Mouse (Mus musculus): Measurements from ENCODE around the gene Bmpr1a. TPM values are rescaled to one million over a fixed set of nuclear protein-coding genes. Genes with fewer than 3 reads are reported as not detected.

Bmpr1a gene
- polyA plus RNA-seq, 1 experiment from 2014 or later: 48.9 TPM

DNA sequence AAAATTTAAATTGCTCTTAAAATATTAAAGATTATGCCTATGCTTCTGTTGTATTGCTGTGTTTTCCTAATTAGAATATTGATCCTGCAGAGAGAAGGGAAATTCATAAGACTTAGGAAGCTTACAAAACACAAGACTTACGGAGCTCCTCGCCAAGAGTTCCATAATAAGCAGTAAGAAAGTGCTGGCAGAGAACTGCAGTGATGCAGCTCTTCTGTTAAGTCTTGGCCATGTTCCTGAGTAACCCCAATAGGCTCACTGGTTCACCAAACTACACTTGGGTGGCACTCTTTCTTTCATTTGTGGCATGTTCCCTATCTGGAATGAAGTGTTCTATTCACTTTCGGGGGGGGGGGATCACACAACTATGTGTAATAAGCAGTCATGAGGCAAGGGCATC is 36.9 kb downstream of the Bmpr1a start:
- no peak overlapping the region for H3K27ac ChIP-seq
- 65% methylated on average over 3 of the region's 3 CpGs for WGBS
- no peaks in the 10 kb centered on the region for H3K9me3 ChIP-seq
- no peak for DNase-seq (ENCODE audit: low spot score)
- peaks cover 10% of the 10 kb centered on the region for H3K4me1 ChIP-seq
- no peaks in the 10 kb centered on the region for H3K27me3 ChIP-seq (ENCODE audit: insufficient read depth, poor library complexity, severe bottlenecking)
- no peaks in the 10 kb centered on the region for H3K36me3 ChIP-seq
- no peak overlapping the region for H3K4me3 ChIP-seq

DNA sequence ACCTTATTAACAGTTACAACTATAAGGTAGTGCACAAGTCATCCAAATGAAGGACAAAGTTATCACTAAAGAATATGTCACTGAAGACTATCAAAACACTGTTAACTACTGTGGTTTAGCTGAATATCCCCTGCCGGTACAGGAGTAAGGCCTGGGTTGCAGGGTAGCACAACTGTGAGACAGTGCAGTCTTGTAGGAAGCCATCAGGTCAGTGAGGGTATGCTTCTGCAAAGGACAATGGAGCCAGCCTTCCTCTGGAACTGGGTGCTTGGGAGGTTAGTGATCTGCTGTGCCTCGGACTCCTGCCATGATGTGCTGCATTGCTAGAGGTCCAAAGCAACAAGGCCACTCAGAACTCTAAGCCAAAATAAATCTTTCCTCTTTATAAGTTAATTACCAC is 43.8 kb downstream of the Bmpr1a start:
- 81% methylated on average over 2 of the region's 2 CpGs for WGBS
- H3K27ac ChIP-seq: no peak overlapping the region
- H3K9me3 ChIP-seq: no peaks in the 10 kb centered on the region
- H3K4me3 ChIP-seq: no peak overlapping the region
- H3K4me1 ChIP-seq: peaks cover 5% of the 10 kb centered on the region; the same call in 1 of the 2 replicates
- peaks cover 19% of the 10 kb centered on the region for H3K36me3 ChIP-seq
- no peak for DNase-seq (ENCODE audit: low spot score)
- H3K27me3 ChIP-seq (ENCODE audit: insufficient read depth, poor library complexity, severe bottlenecking): no peaks in the 10 kb centered on the region

GRCm38 (mm10) chr14:34458880-34459279 is 44.3 kb downstream of the Bmpr1a start:
- Histone ChIP-seq H3K27me3 (ENCODE audit: insufficient read depth, poor library complexity, severe bottlenecking) (no peaks in the 10 kb centered on the region), H3K4me1 (peaks cover 10% of the 10 kb centered on the region), H3K9me3 (no peaks in the 10 kb centered on the region), H3K27ac (no peak overlapping the region), H3K36me3 (peaks cover 19% of the 10 kb centered on the region), H3K4me3 (no peak overlapping the region)
- 66% methylated on average over 1 of the region's 1 CpGs for WGBS
- DNase-seq (ENCODE audit: low spot score): no peak

DNA sequence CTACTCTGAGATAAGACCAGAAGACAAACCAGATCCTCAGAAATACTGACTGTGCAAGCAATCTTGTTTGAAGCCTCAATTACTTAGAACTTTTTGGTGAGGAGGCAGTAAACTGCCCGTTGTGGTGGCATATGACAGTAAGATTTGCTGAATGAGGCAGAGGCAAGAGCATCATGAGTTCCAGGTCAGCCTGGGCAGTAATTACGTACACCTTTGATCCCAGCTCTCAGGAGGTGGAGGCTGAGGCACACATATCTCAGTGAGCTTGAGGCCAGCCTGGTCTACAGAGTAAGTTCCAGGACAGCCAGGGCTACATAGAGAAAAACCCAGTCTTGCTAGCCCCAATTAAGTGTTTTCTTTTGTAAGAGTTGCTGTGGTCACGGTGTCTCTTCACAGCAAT is 48.9 kb downstream of the Bmpr1a start:
- peak overlapping the region; percentile 71; the same call in 1 of the 2 replicates for H3K27ac ChIP-seq
- 69% methylated on average over 3 of the region's 3 CpGs for WGBS
- no peaks in the 10 kb centered on the region for H3K9me3 ChIP-seq
- H3K27me3 ChIP-seq (ENCODE audit: insufficient read depth, poor library complexity, severe bottlenecking): no peaks in the 10 kb centered on the region
- H3K36me3 ChIP-seq: peaks cover 14% of the 10 kb centered on the region; the same call in 1 of the 2 replicates
- no peak overlapping the region for H3K4me3 ChIP-seq
- DNase-seq (ENCODE audit: low spot score): no peak
- H3K4me1 ChIP-seq: peaks cover 25% of the 10 kb centered on the region

DNA sequence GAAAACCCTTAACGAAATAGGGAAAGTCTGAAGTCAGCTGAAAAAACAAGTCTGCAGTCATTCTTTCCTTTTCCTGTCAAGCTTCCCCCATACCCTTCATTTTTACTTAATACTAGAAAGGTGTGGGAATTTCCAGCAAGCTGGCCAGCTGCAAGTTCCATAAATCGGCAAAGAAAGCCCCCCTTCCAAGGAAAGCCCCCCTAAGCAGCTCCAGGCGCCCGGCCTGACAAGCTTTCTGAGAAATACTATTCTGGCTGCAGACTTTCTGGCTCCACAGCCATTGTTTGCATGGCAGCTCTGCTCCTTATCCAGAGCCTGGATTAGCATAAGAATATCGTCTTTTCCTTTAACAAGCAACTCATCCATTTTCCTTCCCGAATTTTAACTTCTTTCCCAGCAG is 49.5 kb downstream of the Bmpr1a start:
- peak overlapping the region; percentile 71 for H3K27ac ChIP-seq
- DNase-seq (ENCODE audit: low spot score): no peak
- 41% methylated on average over 6 of the region's 6 CpGs for WGBS
- no peaks in the 10 kb centered on the region for H3K9me3 ChIP-seq
- H3K27me3 ChIP-seq (ENCODE audit: insufficient read depth, poor library complexity, severe bottlenecking): no peaks in the 10 kb centered on the region
- peaks cover 25% of the 10 kb centered on the region for H3K4me1 ChIP-seq
- H3K36me3 ChIP-seq: peaks cover 13% of the 10 kb centered on the region; the same call in 1 of the 2 replicates
- no peak overlapping the region for H3K4me3 ChIP-seq

DNA sequence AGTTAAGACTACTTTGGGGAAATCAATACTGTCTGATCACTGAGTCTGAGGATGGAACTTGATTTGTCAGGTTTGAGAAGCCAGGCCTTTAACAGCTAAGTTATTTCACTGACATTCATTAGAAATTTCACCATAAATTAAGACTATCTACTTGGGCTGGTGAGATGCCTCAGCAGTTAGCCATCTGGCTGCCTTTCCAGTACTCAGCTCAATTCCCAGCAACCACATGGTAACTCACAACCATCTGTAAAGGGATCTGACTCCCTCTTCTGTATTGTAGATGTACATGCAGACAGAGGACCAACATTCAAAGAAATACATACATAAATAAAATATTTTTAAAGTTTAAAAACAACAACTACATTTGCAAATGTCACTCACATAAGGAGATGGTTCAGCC is 51.3 kb downstream of the Bmpr1a start:
- peaks cover 25% of the 10 kb centered on the region for H3K4me1 ChIP-seq
- no peak for DNase-seq (ENCODE audit: low spot score)
- H3K4me3 ChIP-seq: no peak overlapping the region
- H3K27me3 ChIP-seq (ENCODE audit: insufficient read depth, poor library complexity, severe bottlenecking): no peaks in the 10 kb centered on the region
- peaks cover 25% of the 10 kb centered on the region for H3K36me3 ChIP-seq
- no peaks in the 10 kb centered on the region for H3K9me3 ChIP-seq
- no peak overlapping the region for H3K27ac ChIP-seq

- Histone ChIP-seq H3K27ac (no peak overlapping the region), H3K4me3 (no peak overlapping the region)
- 75% methylated on average over 5 of the region's 5 CpGs for WGBS
These were observed 52.7 kb downstream of the Bmpr1a start for GRCm38 (mm10) chr14:34450451-34450850.

DNA sequence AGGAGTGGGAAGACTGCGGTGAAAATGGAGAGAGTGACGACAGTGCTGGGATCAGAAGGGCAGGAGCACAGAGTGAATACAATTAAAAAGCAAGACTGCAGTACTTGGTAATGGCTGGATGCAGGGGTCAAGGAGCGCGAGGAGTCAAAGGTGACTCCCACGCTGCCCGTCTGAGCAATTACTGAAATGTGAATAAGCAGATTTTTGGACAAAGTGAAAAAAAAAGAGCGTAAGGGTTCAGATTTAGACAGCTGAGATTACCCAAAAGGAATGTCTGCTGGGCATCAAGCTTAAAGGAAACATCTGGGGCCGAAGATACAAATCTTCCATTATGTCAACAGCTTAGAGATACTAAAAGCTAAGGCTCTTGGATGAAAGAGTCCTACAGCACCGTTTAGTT is 53.3 kb downstream of the Bmpr1a start:
- 47% methylated on average over 9 of the region's 9 CpGs for WGBS
- Histone ChIP-seq H3K9me3 (no peaks in the 10 kb centered on the region), H3K4me3 (no peak overlapping the region), H3K36me3 (peaks cover 33% of the 10 kb centered on the region), H3K27ac (peak overlapping the region; percentile 2; the same call in 1 of the 2 replicates), H3K4me1 (peaks cover 24% of the 10 kb centered on the region), H3K27me3 (ENCODE audit: insufficient read depth, poor library complexity, severe bottlenecking) (no peaks in the 10 kb centered on the region)
- no peak for DNase-seq (ENCODE audit: low spot score)

More at GRCm38 (mm10) chr14:34450451-34450850, 52.7 kb downstream of the Bmpr1a start:
- Histone ChIP-seq H3K27me3 (ENCODE audit: insufficient read depth, poor library complexity, severe bottlenecking) (no peaks in the 10 kb centered on the region), H3K9me3 (no peaks in the 10 kb centered on the region), H3K36me3 (peaks cover 36% of the 10 kb centered on the region), H3K4me1 (peaks cover 25% of the 10 kb centered on the region)
- no peak for DNase-seq (ENCODE audit: low spot score)

GRCm38 (mm10) chr14:34448398-34448797 is 54.7 kb downstream of the Bmpr1a start:
- no peak overlapping the region for H3K27ac ChIP-seq
- H3K4me3 ChIP-seq: no peak overlapping the region
- no peaks in the 10 kb centered on the region for H3K27me3 ChIP-seq (ENCODE audit: insufficient read depth, poor library complexity, severe bottlenecking)
- peaks cover 41% of the 10 kb centered on the region for H3K36me3 ChIP-seq
- no peak for DNase-seq (ENCODE audit: low spot score)
- H3K9me3 ChIP-seq: no peaks in the 10 kb centered on the region
- peaks cover 16% of the 10 kb centered on the region; the same call in 1 of the 2 replicates for H3K4me1 ChIP-seq

GRCm38 (mm10) chr14:34447659-34448058 is 55.5 kb downstream of the Bmpr1a start:
- WGBS: 89% methylated on average over 4 of the region's 4 CpGs
- peaks cover 48% of the 10 kb centered on the region for H3K36me3 ChIP-seq
- H3K27me3 ChIP-seq (ENCODE audit: insufficient read depth, poor library complexity, severe bottlenecking): no peaks in the 10 kb centered on the region
- no peak overlapping the region for H3K27ac ChIP-seq
- no peak overlapping the region for H3K4me3 ChIP-seq
- DNase-seq (ENCODE audit: low spot score): no peak
- H3K4me1 ChIP-seq: peaks cover 16% of the 10 kb centered on the region; the same call in 1 of the 2 replicates
- no peaks in the 10 kb centered on the region for H3K9me3 ChIP-seq

DNA sequence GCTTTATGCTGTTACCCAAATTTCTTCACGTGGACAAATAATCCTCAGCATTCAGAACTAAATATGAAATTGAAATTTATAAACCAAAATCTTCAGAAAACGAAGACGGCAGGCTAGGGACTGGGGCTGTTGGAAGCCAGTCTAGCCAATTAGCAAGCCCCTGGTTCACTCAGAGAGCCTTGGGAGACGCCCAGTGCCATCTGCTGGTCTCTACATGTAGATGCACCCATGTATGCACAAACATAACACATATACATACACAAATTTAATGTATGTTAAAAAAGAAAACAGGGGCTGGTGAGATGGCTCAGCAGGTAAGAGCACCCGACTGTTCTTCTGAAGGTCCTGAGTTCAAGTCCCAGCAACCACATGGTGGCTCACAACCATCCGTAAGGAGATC is 56.5 kb downstream of the Bmpr1a start:
- H3K9me3 ChIP-seq: no peaks in the 10 kb centered on the region
- WGBS: 93% methylated on average over 6 of the region's 6 CpGs
- H3K4me1 ChIP-seq: peaks cover 16% of the 10 kb centered on the region; the same call in 1 of the 2 replicates
- H3K27ac ChIP-seq: no peak overlapping the region
- H3K36me3 ChIP-seq: peaks cover 56% of the 10 kb centered on the region
- no peak overlapping the region for H3K4me3 ChIP-seq
- no peak for DNase-seq (ENCODE audit: low spot score)
- H3K27me3 ChIP-seq (ENCODE audit: insufficient read depth, poor library complexity, severe bottlenecking): no peaks in the 10 kb centered on the region

DNA sequence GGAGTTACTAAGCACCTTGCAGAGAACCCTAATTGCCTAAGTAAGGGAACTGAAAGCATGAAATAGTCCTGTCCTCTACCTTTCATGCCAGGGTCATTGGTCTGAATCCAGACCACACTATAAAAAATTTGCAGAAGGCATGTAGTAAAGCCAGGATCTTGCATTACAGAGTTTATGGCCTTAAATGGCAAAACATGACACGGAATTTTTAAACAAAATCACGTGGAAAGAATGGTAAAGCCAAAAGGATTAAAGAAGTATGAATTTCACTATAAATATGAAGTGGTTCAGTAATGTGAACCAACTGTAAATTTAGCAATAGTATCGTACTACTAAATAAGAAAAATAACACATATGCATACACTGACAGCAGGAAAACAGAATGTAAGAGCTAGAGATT is 57.8 kb downstream of the Bmpr1a start:
- H3K27me3 ChIP-seq (ENCODE audit: insufficient read depth, poor library complexity, severe bottlenecking): no peaks in the 10 kb centered on the region
- WGBS: 90% methylated on average over 3 of the region's 3 CpGs
- peaks cover 63% of the 10 kb centered on the region for H3K36me3 ChIP-seq
- H3K4me1 ChIP-seq: peaks cover 16% of the 10 kb centered on the region; the same call in 1 of the 2 replicates
- H3K9me3 ChIP-seq: no peaks in the 10 kb centered on the region
- no peak overlapping the region for H3K27ac ChIP-seq
- H3K4me3 ChIP-seq: no peak overlapping the region
- DNase-seq (ENCODE audit: low spot score): no peak

- Histone ChIP-seq H3K4me3 (no peak overlapping the region), H3K27ac (no peak overlapping the region), H3K9me3 (no peaks in the 10 kb centered on the region), H3K36me3 (peaks cover 65% of the 10 kb centered on the region), H3K27me3 (ENCODE audit: insufficient read depth, poor library complexity, severe bottlenecking) (no peaks in the 10 kb centered on the region), H3K4me1 (peaks cover 12% of the 10 kb centered on the region; the same call in 1 of the 2 replicates)
- no peak for DNase-seq (ENCODE audit: low spot score)
These were observed 58.2 kb downstream of the Bmpr1a start for GRCm38 (mm10) chr14:34444924-34445323.

DNA sequence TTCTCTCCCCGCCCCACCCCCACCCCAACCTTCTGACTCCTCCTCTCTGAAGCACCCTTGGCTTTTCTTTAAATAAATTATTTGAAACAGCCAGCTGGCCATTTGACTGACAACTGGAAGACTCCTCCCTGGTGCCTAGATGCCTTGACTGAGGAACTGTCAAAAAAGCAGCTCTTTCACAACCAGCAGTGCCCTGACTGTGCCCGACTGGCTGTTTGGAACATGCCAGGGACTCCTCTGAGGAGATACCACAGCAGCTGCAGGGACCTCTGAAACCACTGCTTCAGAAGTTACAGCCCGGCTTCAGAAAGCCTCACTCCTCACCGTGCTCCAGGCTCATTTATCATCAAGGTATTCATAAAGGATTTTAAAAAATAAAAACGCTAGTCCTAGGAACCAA is 58.8 kb downstream of the Bmpr1a start:
- 81% methylated on average over 5 of the region's 5 CpGs for WGBS
- Histone ChIP-seq H3K36me3 (peaks cover 65% of the 10 kb centered on the region), H3K27me3 (ENCODE audit: insufficient read depth, poor library complexity, severe bottlenecking) (no peaks in the 10 kb centered on the region), H3K4me3 (no peak overlapping the region), H3K9me3 (no peaks in the 10 kb centered on the region), H3K4me1 (peaks cover 7% of the 10 kb centered on the region; the same call in 1 of the 2 replicates), H3K27ac (no peak overlapping the region)
- DNase-seq (ENCODE audit: low spot score): no peak
